Mouse (Mus musculus) lung, embryonic 14.5 days (tissue): ENCODE measurements at regions not wholly inside any gene's neighbourhood (a gene's known extent, or its start where the extent isn't known, plus 50 kb on each side); places are given as distances from the start of the nearest gene placed in this dataset.

Source experiments
- ATAC-seq: fragments of 200-750 bp; cut with Nextera tagmentation; 2 replicates; pipeline ENCODE4 v1.8.0; 2017; ENCODE audit warnings: mild to moderate bottlenecking, moderate TSS enrichment, moderate library complexity; ENCODE audit not compliant: insufficient read depth
- DNase-seq: peaks from one replicate; pipeline ENCODE4 v3.0.0-alpha.2; 2015
- H3K27ac ChIP-seq: fragments of 300-500 bp; sonication (generic); 2 replicates; pipeline ENCODE4 v1.5.1; 2014; ENCODE audit warnings: low read depth, mild to moderate bottlenecking, moderate library complexity
- H3K27me3 ChIP-seq: fragments of 300-500 bp; sonication (generic); 2 replicates; pipeline ENCODE4 v1.6.1; 2014; ENCODE audit warnings: low read length, control low read depth; ENCODE audit not compliant: insufficient read depth
- H3K36me3 ChIP-seq: fragments of 300-500 bp; sonication (generic); 2 replicates; pipeline ENCODE4 v1.6.1; 2014; ENCODE audit warnings: control low read depth; ENCODE audit not compliant: insufficient read depth
- H3K4me1 ChIP-seq: fragments of 300-500 bp; sonication (generic); 2 replicates; pipeline ENCODE4 v1.6.1; 2014; ENCODE audit warnings: antibody characterized with exemption, control low read depth; ENCODE audit not compliant: insufficient read depth
- H3K4me2 ChIP-seq: fragments of 300-500 bp; sonication (generic); 2 replicates; pipeline ENCODE4 v1.6.1; 2014; ENCODE audit warnings: mild to moderate bottlenecking
- H3K4me3 ChIP-seq: fragments of 300-500 bp; sonication (generic); 2 replicates; pipeline ENCODE4 v1.5.1; 2014; ENCODE audit warnings: low read depth, low read length
- H3K9ac ChIP-seq: fragments of 300-500 bp; sonication (generic); 2 replicates; pipeline ENCODE4 v1.6.1; 2014
- H3K9me3 ChIP-seq: fragments of 300-500 bp; sonication (generic); 2 replicates; pipeline ENCODE4 v1.6.1; 2016; ENCODE audit warnings: low read depth, low read length, control low read depth
- CTCF ChIP-seq: IDR thresholded peaks from 2 replicates; pipeline ENCODE4 v1.5.1; 2016; ENCODE audit warnings: antibody characterized with exemption, low read depth
- WGBS: fragments of 180-500 bp; shearing (Covaris S2); extraction: QIAGEN DNeasy Blood & Tissue Kit; methylation state at CpG from one replicate; pipeline ENCODE4 v1.1.7; 2014; 5-methylcytosine and 5-hydroxymethylcytosine counted together

- Histone ChIP-seq H3K27ac (no peak overlapping the region), H3K36me3 (no peaks in the 10 kb centered on the region), H3K4me3 (no peak overlapping the region), H3K27me3 (no peaks in the 10 kb centered on the region), H3K9me3 (no peaks in the 10 kb centered on the region), H3K4me2 (no peak overlapping the region), H3K4me1 (no peaks in the 10 kb centered on the region), H3K9ac (no peak overlapping the region)
- WGBS = 80% methylated on average over 9 of the region's 9 CpGs
- TF ChIP-seq CTCF = no peak
- ATAC-seq = no peak
- DNase-seq = no peak
Observed at GRCm38 (mm10) chr1:177633966-177634602, 95.5 kb upstream of the 1700016C15Rik start.

- H3K4me2 ChIP-seq = no peak overlapping the region
- ATAC-seq (peak; percentile 32; the same call in 1 of the 2 replicates), DNase-seq (no peak)
- TF ChIP-seq CTCF = no peak
- no peaks in the 10 kb centered on the region for H3K4me1 ChIP-seq
- no peaks in the 10 kb centered on the region for H3K9me3 ChIP-seq
- H3K36me3 ChIP-seq = no peaks in the 10 kb centered on the region
- no peaks in the 10 kb centered on the region for H3K27me3 ChIP-seq
- no peak overlapping the region for H3K27ac ChIP-seq
- H3K4me3 ChIP-seq = no peak overlapping the region
- 70% methylated on average over 9 of the region's 9 CpGs for WGBS
- H3K9ac ChIP-seq = no peak overlapping the region
Observed at GRCm38 (mm10) chr1:177637061-177637460, 92.6 kb upstream of the 1700016C15Rik start.

- Histone ChIP-seq H3K9me3 (no peaks in the 10 kb centered on the region), H3K4me3 (no peak overlapping the region), H3K9ac (no peak overlapping the region), H3K36me3 (no peaks in the 10 kb centered on the region), H3K27me3 (no peaks in the 10 kb centered on the region), H3K4me2 (no peak overlapping the region), H3K27ac (no peak overlapping the region), H3K4me1 (no peaks in the 10 kb centered on the region)
- WGBS = 62% methylated on average over 10 of the region's 10 CpGs
- DNase-seq (no peak), ATAC-seq (no peak)
- TF ChIP-seq CTCF = no peak
Observed at GRCm38 (mm10) chr1:177638381-177638780, 91.2 kb upstream of the 1700016C15Rik start.

- no peak overlapping the region for H3K9ac ChIP-seq
- ATAC-seq (peak; percentile 24; the same call in 1 of the 2 replicates), DNase-seq (no peak)
- no peak overlapping the region for H3K4me2 ChIP-seq
- no peaks in the 10 kb centered on the region for H3K9me3 ChIP-seq
- no peaks in the 10 kb centered on the region for H3K36me3 ChIP-seq
- H3K27me3 ChIP-seq = no peaks in the 10 kb centered on the region
- 35% methylated on average over 20 of the region's 20 CpGs for WGBS
- no peaks in the 10 kb centered on the region for H3K4me1 ChIP-seq
- H3K27ac ChIP-seq = no peak overlapping the region
- no peak for TF ChIP-seq CTCF
- no peak overlapping the region for H3K4me3 ChIP-seq
Observed at GRCm38 (mm10) chr1:177639931-177640846, 89.4 kb upstream of the 1700016C15Rik start.

- ATAC-seq = no peak; the same call in 1 of the 2 replicates
- 48% methylated on average over 10 of the region's 10 CpGs for WGBS
- H3K27me3 ChIP-seq = no peaks in the 10 kb centered on the region
Observed at GRCm38 (mm10) chr1:177642712-177643467, 86.7 kb upstream of the 1700016C15Rik start.

GRCm38 (mm10) chr1:177643662-177644061 is 86.0 kb upstream of the 1700016C15Rik start:
- ATAC-seq (no peak), DNase-seq (no peak)
- Histone ChIP-seq H3K27me3 (no peaks in the 10 kb centered on the region), H3K4me2 (no peak overlapping the region), H3K4me3 (no peak overlapping the region), H3K36me3 (no peaks in the 10 kb centered on the region), H3K27ac (0 out of 2 replicates have a peak overlapping the region, but pooled peaks have one; percentile 22), H3K4me1 (no peaks in the 10 kb centered on the region), H3K9me3 (no peaks in the 10 kb centered on the region), H3K9ac (no peak overlapping the region)
- WGBS = 76% methylated on average over 3 of the region's 3 CpGs
- TF ChIP-seq CTCF = no peak

More at GRCm38 (mm10) chr1:177642712-177643467, 86.7 kb upstream of the 1700016C15Rik start:
- Histone ChIP-seq H3K9me3 (no peaks in the 10 kb centered on the region), H3K4me3 (no peak overlapping the region), H3K36me3 (no peaks in the 10 kb centered on the region), H3K9ac (no peak overlapping the region), H3K4me1 (no peaks in the 10 kb centered on the region), H3K27ac (peak overlapping the region; percentile 54; the same call in 1 of the 2 replicates), H3K4me2 (no peak overlapping the region)
- no peak for DNase-seq
- no peak for TF ChIP-seq CTCF

GRCm38 (mm10) chr1:177644214-177644613 is 85.4 kb upstream of the 1700016C15Rik start:
- DNase-seq (no peak), ATAC-seq (no peak)
- WGBS = 69% methylated on average over 4 of the region's 4 CpGs
- no peaks in the 10 kb centered on the region for H3K36me3 ChIP-seq
- H3K4me2 ChIP-seq = no peak overlapping the region
- H3K9me3 ChIP-seq = no peaks in the 10 kb centered on the region
- no peaks in the 10 kb centered on the region for H3K27me3 ChIP-seq
- no peak overlapping the region for H3K4me3 ChIP-seq
- no peaks in the 10 kb centered on the region for H3K4me1 ChIP-seq
- TF ChIP-seq CTCF = no peak
- no peak overlapping the region for H3K9ac ChIP-seq
- no peak overlapping the region for H3K27ac ChIP-seq
